Mouse (Mus musculus): ENCODE measurements around the gene Fam219a. TPM values are rescaled to one million over a fixed set of nuclear protein-coding genes. Genes with fewer than 3 reads are reported as not detected.

Fam219a gene
- polyA plus RNA-seq, 1 experiment from 2014 or later = 2.8 TPM

Other genes starting within 250 kb of the Fam219a start
- gene Ubap1, start 220.5 kb downstream of the Fam219a start, polyA plus RNA-seq (2015; fragmentation: Nextera tagmentation; extraction: Ambion mirVana) = 62.3 and 63.0 TPM in 2 replicates
- 7.9 and 8.7 TPM in 2 replicates for gene Kif24, start 104.7 kb downstream of the Fam219a start, polyA plus RNA-seq (2015; fragmentation: Nextera tagmentation; extraction: Ambion mirVana)
- 56.0 and 56.8 TPM in 2 replicates for gene Nudt2, start 104.4 kb downstream of the Fam219a start, polyA plus RNA-seq (2015; fragmentation: Nextera tagmentation; extraction: Ambion mirVana)
- gene AI464131, start 66.5 kb downstream of the Fam219a start, polyA plus RNA-seq (2015; fragmentation: Nextera tagmentation; extraction: Ambion mirVana) = 7.4 and 9.0 TPM in 2 replicates
- 0.55 TPM in 1 of 2 replicates, not detected in the other for gene 1110017D15Rik, start 52.2 kb downstream of the Fam219a start, polyA plus RNA-seq (2015; fragmentation: Nextera tagmentation; extraction: Ambion mirVana)
- 1.6 and 1.7 TPM in 2 replicates for gene Dnaic1, start 237 bp upstream of the Fam219a start, polyA plus RNA-seq (2015; fragmentation: Nextera tagmentation; extraction: Ambion mirVana)
- 19.1 and 22.6 TPM in 2 replicates for gene Enho, start 70.8 kb upstream of the Fam219a start, polyA plus RNA-seq (2015; fragmentation: Nextera tagmentation; extraction: Ambion mirVana)
- 19.8 and 22.1 TPM in 2 replicates for gene Cntfr, start 127.6 kb upstream of the Fam219a start, polyA plus RNA-seq (2015; fragmentation: Nextera tagmentation; extraction: Ambion mirVana)
- 137 and 157 TPM in 2 replicates for gene Il11ra1, start 130.5 kb upstream of the Fam219a start, polyA plus RNA-seq (2015; fragmentation: Nextera tagmentation; extraction: Ambion mirVana)
- 76.2 and 83.6 TPM in 2 replicates for gene Rpp25l, start 144.0 kb upstream of the Fam219a start, polyA plus RNA-seq (2015; fragmentation: Nextera tagmentation; extraction: Ambion mirVana)
- gene Dctn3, start 153.6 kb upstream of the Fam219a start, polyA plus RNA-seq (2015; fragmentation: Nextera tagmentation; extraction: Ambion mirVana) = 128 and 132 TPM in 2 replicates
- 0.12 and 0.17 TPM in 2 replicates for gene Arid3c, start 161.6 kb upstream of the Fam219a start, polyA plus RNA-seq (2015; fragmentation: Nextera tagmentation; extraction: Ambion mirVana)
- 50.7 and 52.5 TPM in 2 replicates for gene Galt, start 185.7 kb upstream of the Fam219a start, polyA plus RNA-seq (2015; fragmentation: Nextera tagmentation; extraction: Ambion mirVana)
- 79.7 and 87.4 TPM in 2 replicates for gene Sigmar1, start 186.6 kb upstream of the Fam219a start, polyA plus RNA-seq (2015; fragmentation: Nextera tagmentation; extraction: Ambion mirVana)
- gene Ccl27a, start 204.7 kb upstream of the Fam219a start, polyA plus RNA-seq (2015; fragmentation: Nextera tagmentation; extraction: Ambion mirVana) = 36.5 and 42.4 TPM in 2 replicates

Measured in kidney, embryonic 15.5 days (tissue).